Mouse (Mus musculus) lung, postnatal 36 days (tissue): ENCODE measurements at regions not wholly inside any gene's neighbourhood (a gene's known extent, or its start where the extent isn't known, plus 50 kb on each side); places are given as distances from the start of the nearest gene placed in this dataset.

Source experiments
- DNase-seq: peaks from one replicate; pipeline ENCODE4 v3.0.0; 2022; ENCODE audit warnings: mixed read lengths

DNA sequence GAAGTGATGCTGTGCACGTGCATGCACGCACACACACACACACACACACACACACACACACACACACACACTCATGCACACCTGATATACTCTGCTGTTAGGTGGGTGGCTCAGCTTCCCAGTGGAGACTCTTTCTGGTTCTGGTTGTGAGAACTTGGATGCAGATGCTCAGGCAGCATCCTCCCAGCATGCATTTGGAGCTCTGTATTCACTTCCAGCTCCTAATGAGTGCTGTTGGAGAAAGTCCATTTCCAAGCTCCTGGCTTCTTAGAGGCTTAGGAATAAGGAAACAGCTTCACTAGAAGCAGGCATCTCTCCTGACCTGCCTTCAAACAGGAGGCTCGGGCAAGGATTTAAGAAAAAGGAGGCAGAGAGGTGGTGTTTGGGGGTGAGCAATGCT, 52.2 kb upstream of the Kazn start:
- DNase-seq, result no peak
